Mouse (Mus musculus) ES-E14 (cell line): ENCODE measurements around the gene Arsk. TPM values are rescaled to one million over a fixed set of nuclear protein-coding genes. Genes with fewer than 3 reads are reported as not detected.

Source experiments
- DNase-seq: peaks from one replicate; pipeline ENCODE4 v3.0.0-alpha.2; 2013; ENCODE audit warnings: low read depth, low spot score
- H3K27ac ChIP-seq: 2 replicates; pipeline ENCODE4 v1.5.1; 2012; ENCODE audit warnings: low read depth, mild to moderate bottlenecking, low read length, moderate library complexity, mixed read lengths; ENCODE audit not compliant: poor library complexity, insufficient read depth, severe bottlenecking
- H3K36me3 ChIP-seq: 2 replicates; pipeline ENCODE4 v1.6.1; 2012; ENCODE audit warnings: mild to moderate bottlenecking, low read length, moderate library complexity, mixed read lengths; ENCODE audit not compliant: control insufficient read depth, poor library complexity, insufficient read depth, severe bottlenecking
- H3K4me1 ChIP-seq, 2 experiments: fragments of 150-350 bp in 1 of 2; sonication (generic) in 1 of 2; 2 replicates each; pipeline ENCODE4 v1.6.1; 2012; ENCODE audit warnings: low read length in 2 of 2, mild to moderate bottlenecking in 1 of 2, mixed read lengths in 1 of 2; ENCODE audit not compliant: control insufficient read depth in 2 of 2, insufficient read depth in 2 of 2, poor library complexity in 1 of 2
- H3K4me3 ChIP-seq, 2 experiments: fragments of 150-350 bp in 1 of 2; sonication (generic) in 1 of 2; 2 replicates each; pipeline ENCODE4 v1.5.1; 2012; ENCODE audit warnings: low read length in 2 of 2, low read depth in 1 of 2, mild to moderate bottlenecking in 1 of 2, mixed read lengths in 1 of 2; ENCODE audit not compliant: insufficient read depth in 1 of 2, poor library complexity in 1 of 2, severe bottlenecking in 1 of 2
- H3K9ac ChIP-seq: 2 replicates; pipeline ENCODE4 v1.6.1; 2012; ENCODE audit warnings: low read depth, mild to moderate bottlenecking, low read length, mixed read lengths; ENCODE audit not compliant: poor library complexity, insufficient read depth, severe bottlenecking
- H3K9me3 ChIP-seq: fragments of 150-350 bp; sonication (generic); 2 replicates; pipeline ENCODE4 v1.6.1; 2012; ENCODE audit warnings: low read depth, mild to moderate bottlenecking, low read length; ENCODE audit not compliant: control insufficient read depth, insufficient read depth
- CHD2 ChIP-seq: IDR thresholded peaks from 2 replicates; pipeline ENCODE4 v1.6.1; 2014; ENCODE audit warnings: mild to moderate bottlenecking, low read depth, low read length, inconsistent platforms
- HCFC1 ChIP-seq: IDR thresholded peaks from 2 replicates; pipeline ENCODE4 v1.6.1; 2012; ENCODE audit warnings: low read length, inconsistent platforms, borderline replicate concordance; ENCODE audit not compliant: insufficient read depth
- MAFK ChIP-seq: IDR thresholded peaks from 2 replicates; pipeline ENCODE4 v1.6.1; 2014; ENCODE audit warnings: mild to moderate bottlenecking, low read depth, low read length, inconsistent platforms; ENCODE audit not compliant: insufficient read depth
- ZC3H11A ChIP-seq: IDR thresholded peaks from 2 replicates; pipeline ENCODE4 v1.6.1; 2012; ENCODE audit warnings: low read depth, mild to moderate bottlenecking, inconsistent platforms, low read length, borderline replicate concordance
- ZNF384 ChIP-seq: IDR thresholded peaks from 2 replicates; pipeline ENCODE4 v1.6.1; 2012; ENCODE audit warnings: low read depth, low read length, inconsistent platforms
- in situ Hi-C, 2 experiments: fragments of 600-800 bp; cut with MboI; formaldehyde crosslinking; loops; one replicate each; pipeline ENCODE4 v1.15.1; 2025; ENCODE audit warnings: low sequenced_read_pairs in 2 of 2, inconsistent platforms in 1 of 2; ENCODE audit not compliant: unreplicated experiment in 2 of 2
- total RNA-seq: library from RNA; depleted of rRNA; stranded (reverse); fragments of 300-350 nt; gene quantifications from 2 replicates; pipeline ENCODE4 v1.2.3, GENCODE M21; 2012

Arsk gene
- total RNA-seq, 1 experiment: 8.3 TPM

DNA sequence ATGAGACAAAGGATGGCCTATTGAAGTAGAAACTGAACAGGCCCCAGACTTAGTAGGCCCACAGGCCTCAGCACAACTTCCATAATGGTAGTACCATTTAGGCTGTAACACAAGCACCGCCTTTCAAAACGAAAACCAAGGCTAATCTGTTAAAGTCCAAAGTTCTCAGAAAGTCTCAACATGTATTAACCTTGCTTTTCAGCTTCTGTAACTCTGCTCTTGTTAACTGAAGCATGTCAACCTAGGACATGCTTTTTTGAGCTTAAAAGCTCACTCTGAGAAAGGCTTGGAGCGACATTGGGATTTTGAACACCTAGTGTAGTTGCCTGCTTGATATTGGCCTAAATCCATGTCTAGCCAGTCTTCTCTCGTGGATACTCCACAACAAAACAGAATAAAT is 38.9 kb downstream of the Arsk start:
- no peak for DNase-seq
- in situ Hi-C loops: no loop called here
- Histone ChIP-seq H3K27ac (no peak overlapping the region), H3K9ac (no peak overlapping the region), H3K4me1 (peaks cover 0 to 5% of the 10 kb centered on the region in 2 experiments; a peak in 1 of 4 replicates), H3K9me3 (no peaks in the 10 kb centered on the region), H3K4me3 (no peak overlapping the region), H3K36me3 (no peaks in the 10 kb centered on the region)
- no peak for TF ChIP-seq CHD2

DNA sequence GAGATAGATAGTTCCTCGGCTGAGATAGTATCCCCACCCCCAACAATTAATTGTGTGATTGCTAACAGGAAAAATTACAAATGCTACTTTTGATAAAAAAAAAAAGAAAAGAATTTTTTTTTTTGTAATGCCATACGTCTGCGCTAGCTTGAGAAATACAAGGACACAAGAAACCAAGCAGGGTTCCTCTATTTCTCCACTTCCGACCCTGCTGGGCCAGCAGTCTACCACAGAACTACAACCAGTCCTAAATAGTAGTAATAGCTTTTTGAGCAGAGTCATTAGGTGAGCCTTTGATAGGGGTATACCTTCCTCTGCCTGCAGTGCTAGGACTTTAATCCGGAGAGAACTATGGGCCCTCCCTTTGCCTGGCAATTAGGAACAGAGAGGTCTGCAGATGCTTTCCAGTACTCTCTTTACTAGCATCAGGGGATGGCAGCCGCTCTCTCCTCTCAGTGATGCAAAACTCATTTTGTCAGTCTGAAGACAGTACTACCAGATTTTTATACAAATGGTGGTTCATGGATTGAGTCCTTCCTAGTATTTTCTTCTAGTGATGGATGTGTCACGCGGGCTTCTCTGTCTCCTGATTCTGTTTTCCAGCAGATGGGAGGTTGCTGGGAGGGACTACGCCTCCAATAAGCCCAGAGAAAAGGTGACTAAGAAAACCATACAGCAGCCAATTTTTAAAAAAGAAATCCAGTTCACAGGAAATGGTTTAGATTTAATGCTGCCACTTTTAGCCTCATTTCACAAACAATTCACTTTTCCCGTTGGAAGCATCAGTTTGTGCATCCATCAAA is 41.0 kb downstream of the Arsk start:
- Histone ChIP-seq H3K4me3 (no peak overlapping the region), H3K9ac (no peak overlapping the region), H3K36me3 (no peaks in the 10 kb centered on the region), H3K9me3 (no peaks in the 10 kb centered on the region), H3K4me1 (peaks cover 0 to 2% of the 10 kb centered on the region in 2 experiments; a peak in 1 of 4 replicates), H3K27ac (no peak overlapping the region)
- no peak for DNase-seq
- TF ChIP-seq HCFC1 (no peak), ZC3H11A (no peak), CHD2 (no peak)
- in situ Hi-C loops: no loop called here

DNA sequence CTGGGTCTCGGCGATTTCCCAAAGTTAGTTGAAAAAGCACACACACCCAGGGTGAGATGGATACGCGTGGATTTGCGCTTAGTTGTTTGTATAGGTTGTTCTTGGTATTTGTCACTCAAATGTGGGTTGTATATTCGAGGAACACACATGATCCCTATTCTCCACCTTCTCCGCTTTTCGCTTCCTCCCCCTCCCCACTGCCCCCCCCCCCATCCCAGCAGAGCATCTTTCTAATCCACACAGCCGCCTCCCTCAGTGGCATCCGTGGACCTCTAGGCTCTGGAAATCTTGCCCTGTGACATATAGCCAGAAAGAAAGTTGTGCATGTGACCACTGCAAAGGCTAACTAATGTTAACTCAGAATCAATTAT is 41.6 kb downstream of the Arsk start, which contains the start of gene Gpr150:
Gpr150 (minus strand) TSS at position 101 of the 371 bp plus-strand sequence.
- peak within 1 kb of the TSS; percentile 41 for H3K9ac ChIP-seq
- H3K4me3 ChIP-seq: peak within 1 kb of the TSS; percentile 49 to 80
- no peaks in the 10 kb centered on the region for H3K9me3 ChIP-seq
- DNase-seq: no peak
- H3K27ac ChIP-seq: no peak within 1 kb of the TSS
- no peaks in the 10 kb centered on the region for H3K36me3 ChIP-seq
- TF ChIP-seq ZC3H11A (no peak), ZNF384 (no peak), MAFK (no peak), HCFC1 (no peak), CHD2 (no peak)
- in situ Hi-C loops: no loop called here
- peaks cover 0 to 2% of the 10 kb centered on the region in 2 experiments; a peak in 1 of 4 replicates for H3K4me1 ChIP-seq

DNA sequence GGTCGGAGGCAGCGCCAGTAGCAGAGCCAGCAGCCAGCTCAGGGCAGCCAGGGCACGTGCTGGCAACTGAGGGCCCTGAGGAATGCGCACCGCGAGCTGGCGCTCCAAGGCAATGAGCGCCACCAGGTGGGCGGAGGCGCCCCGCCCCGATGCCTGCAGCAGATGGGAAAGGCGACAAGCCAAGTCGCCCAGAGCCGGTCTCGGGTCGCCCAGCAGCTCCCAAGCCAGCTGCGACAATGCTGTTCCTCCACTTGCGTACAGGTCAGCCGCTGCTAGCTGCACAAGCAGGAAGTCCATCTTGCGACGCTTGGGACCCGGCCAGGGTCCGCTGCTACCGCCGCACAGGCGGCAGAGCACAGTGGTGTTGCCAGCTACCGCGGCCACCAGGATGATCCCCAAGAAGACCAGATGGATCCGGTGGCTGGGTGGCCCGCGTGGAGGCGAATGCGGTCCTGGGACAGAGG is 42.2 kb downstream of the Arsk start:
- Histone ChIP-seq H3K4me3 (peak overlapping the region; percentile 49 to 80), H3K9me3 (no peaks in the 10 kb centered on the region), H3K4me1 (peaks cover 0 to 2% of the 10 kb centered on the region in 2 experiments; a peak in 1 of 4 replicates), H3K36me3 (no peaks in the 10 kb centered on the region), H3K9ac (peak overlapping the region; percentile 41), H3K27ac (no peak overlapping the region)
- in situ Hi-C loops: no loop called here
- TF ChIP-seq ZC3H11A (no peak), HCFC1 (no peak), ZNF384 (no peak), MAFK (no peak), CHD2 (no peak)
- peak; percentile 52 for DNase-seq
